Mouse (Mus musculus): ENCODE data around the gene Gzmd. TPM values are rescaled to one million over a fixed set of nuclear protein-coding genes. Genes with fewer than 3 reads are reported as not detected.

Gzmd gene
- total RNA-seq, 2 experiments from 2014 or later = not detected

DNA sequence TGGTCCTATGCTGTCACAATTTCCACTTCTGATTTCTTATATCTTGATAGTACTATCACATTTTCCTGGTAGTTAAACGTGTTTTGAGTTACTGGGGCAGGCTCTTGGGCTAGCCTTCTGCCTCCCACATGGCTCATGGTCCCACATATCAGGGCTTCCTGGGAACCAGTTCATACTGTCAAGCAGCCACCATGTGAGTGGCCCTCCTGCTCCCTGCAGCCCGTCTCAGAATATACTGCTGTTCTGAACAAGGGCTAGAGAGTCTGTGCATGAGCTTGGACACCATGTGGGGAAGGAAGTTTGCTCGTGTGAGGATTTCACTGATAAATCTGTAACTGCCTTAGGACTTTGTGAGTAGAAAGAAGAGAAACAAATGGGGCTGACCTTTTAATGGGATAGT, 45.7 kb downstream of the Gzmd start:
- no peak for ATAC-seq (replicated peaks; ENCODE audit: poor library complexity, severe bottlenecking)

DNA sequence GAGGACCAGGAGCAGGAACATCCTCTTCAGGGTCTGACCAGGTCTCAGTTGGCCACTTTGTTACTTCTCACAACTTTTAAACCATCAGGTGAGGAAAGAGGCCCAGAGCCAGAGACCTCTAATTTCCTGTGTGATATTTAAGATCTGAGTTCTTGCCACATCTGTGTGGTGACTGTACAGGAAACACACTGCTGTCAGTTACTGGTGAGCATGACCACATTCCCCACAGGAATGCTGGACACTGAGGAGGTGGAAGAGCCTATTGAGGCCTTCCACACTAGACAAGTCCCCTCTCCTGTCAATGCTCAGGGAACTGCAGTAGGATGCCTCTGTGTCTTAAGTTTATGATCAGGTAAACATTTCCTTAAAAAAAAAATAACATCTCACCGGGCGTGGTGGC, 47.2 kb downstream of the Gzmd start, which contains the start of gene Mcpt8:
TSS of gene Mcpt8 (minus strand) at position 107 of the 400 bp plus-strand sequence.
- ATAC-seq (replicated peaks; ENCODE audit: poor library complexity, severe bottlenecking) = peak; percentile 93

DNA sequence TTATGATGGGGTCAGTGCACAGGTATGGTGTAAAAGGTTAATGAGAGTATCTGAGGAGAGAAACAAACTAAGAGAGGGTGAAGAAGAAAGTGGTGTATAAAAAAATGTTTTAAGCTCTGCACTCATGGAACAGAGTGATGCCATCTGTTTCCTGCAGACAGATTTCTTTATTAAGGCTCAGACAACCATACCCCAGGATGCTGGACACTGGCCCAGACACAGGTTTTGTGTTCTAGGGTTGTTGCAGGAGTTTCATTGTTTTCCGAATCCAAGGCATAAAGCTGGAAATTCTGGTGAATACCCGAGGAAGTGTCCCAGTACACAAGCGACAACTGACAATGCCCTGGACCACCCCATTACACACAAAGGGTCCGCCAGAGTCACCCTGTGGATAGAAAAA, 50.4 kb downstream of the Gzmd start:
- ATAC-seq (replicated peaks; ENCODE audit: poor library complexity, severe bottlenecking) = no peak

Other genes with a start within 250 kb of the Gzmd start
- not detected in 2 replicates for gene Cbln3, start 248.2 kb downstream of the Gzmd start, total RNA-seq (2014; fragmentation: Nextera tagmentation)
- gene Cbln3, start 248.2 kb downstream of the Gzmd start, total RNA-seq (2017) = not detected in 2 replicates
- gene Khnyn, start 247.7 kb downstream of the Gzmd start, total RNA-seq (2014; fragmentation: Nextera tagmentation) = 8.8 and 12.8 TPM in 2 replicates
- gene Khnyn, start 247.7 kb downstream of the Gzmd start, total RNA-seq (2017) = 12.4 and 14.7 TPM in 2 replicates
- 13.8 and 15.3 TPM in 2 replicates for gene Sdr39u1, start 232.3 kb downstream of the Gzmd start, total RNA-seq (2014; fragmentation: Nextera tagmentation)
- gene Sdr39u1, start 232.3 kb downstream of the Gzmd start, total RNA-seq (2017) = 6.5 and 13.5 TPM in 2 replicates
- not detected in 2 replicates for gene Cma1, start 187.9 kb downstream of the Gzmd start, total RNA-seq (2014; fragmentation: Nextera tagmentation)
- 0.15 TPM in 1 of 2 replicates, not detected in the other for gene Cma1, start 187.9 kb downstream of the Gzmd start, total RNA-seq (2017)
- not detected in 2 replicates for gene Cma2, start 181.6 kb downstream of the Gzmd start, total RNA-seq (2014; fragmentation: Nextera tagmentation)
- not detected in 2 replicates for gene Cma2, start 181.6 kb downstream of the Gzmd start, total RNA-seq (2017)
- not detected in 2 replicates for gene Mcpt1, start 114.6 kb downstream of the Gzmd start, total RNA-seq (2014; fragmentation: Nextera tagmentation)
- gene Mcpt1, start 114.6 kb downstream of the Gzmd start, total RNA-seq (2017) = not detected in 2 replicates
- gene Mcpt9, start 102.1 kb downstream of the Gzmd start, total RNA-seq (2014; fragmentation: Nextera tagmentation) = not detected in 2 replicates
- gene Mcpt9, start 102.1 kb downstream of the Gzmd start, total RNA-seq (2017) = not detected in 2 replicates
- gene Mcpt2, start 90.6 kb downstream of the Gzmd start, total RNA-seq (2014; fragmentation: Nextera tagmentation) = not detected in 2 replicates
- not detected in 2 replicates for gene Mcpt2, start 90.6 kb downstream of the Gzmd start, total RNA-seq (2017)
- gene Mcpt4, start 70.3 kb downstream of the Gzmd start, total RNA-seq (2014; fragmentation: Nextera tagmentation) = not detected in 2 replicates
- gene Mcpt4, start 70.3 kb downstream of the Gzmd start, total RNA-seq (2017) = not detected in 2 replicates
- 85.6 and 130 TPM in 2 replicates for gene Mcpt8, start 47.3 kb downstream of the Gzmd start, total RNA-seq (2014; fragmentation: Nextera tagmentation)
- gene Mcpt8, start 47.3 kb downstream of the Gzmd start, total RNA-seq (2017) = 31.0 and 50.8 TPM in 2 replicates
- gene Ctsg, start 30.0 kb downstream of the Gzmd start, total RNA-seq (2014; fragmentation: Nextera tagmentation) = 2,198 and 2,270 TPM in 2 replicates
- gene Ctsg, start 30.0 kb downstream of the Gzmd start, total RNA-seq (2017) = 4,568 and 5,380 TPM in 2 replicates
- not detected in 2 replicates for gene Gzme, start 12.0 kb downstream of the Gzmd start, total RNA-seq (2014; fragmentation: Nextera tagmentation)
- gene Gzme, start 12.0 kb downstream of the Gzmd start, total RNA-seq (2017) = not detected in 2 replicates
- not detected in 2 replicates for gene Gzmg, start 27.0 kb upstream of the Gzmd start, total RNA-seq (2014; fragmentation: Nextera tagmentation)
- gene Gzmg, start 27.0 kb upstream of the Gzmd start, total RNA-seq (2017) = not detected in 2 replicates
- gene Gzmn, start 42.0 kb upstream of the Gzmd start, total RNA-seq (2014; fragmentation: Nextera tagmentation) = not detected in 2 replicates
- not detected in 2 replicates for gene Gzmn, start 42.0 kb upstream of the Gzmd start, total RNA-seq (2017)
- gene Gzmf, start 78.8 kb upstream of the Gzmd start, total RNA-seq (2014; fragmentation: Nextera tagmentation) = not detected in 2 replicates
- not detected in 2 replicates for gene Gzmf, start 78.8 kb upstream of the Gzmd start, total RNA-seq (2017)
- gene Gzmc, start 102.0 kb upstream of the Gzmd start, total RNA-seq (2014; fragmentation: Nextera tagmentation) = not detected in 2 replicates
- not detected in 2 replicates for gene Gzmc, start 102.0 kb upstream of the Gzmd start, total RNA-seq (2017)
- gene Gzmb, start 129.7 kb upstream of the Gzmd start, total RNA-seq (2014; fragmentation: Nextera tagmentation) = 2.1 and 7.8 TPM in 2 replicates
- gene Gzmb, start 129.7 kb upstream of the Gzmd start, total RNA-seq (2017) = 0.34 and 2.4 TPM in 2 replicates
- gene Atp12a, start 232.5 kb upstream of the Gzmd start, total RNA-seq (2014; fragmentation: Nextera tagmentation) = not detected in 2 replicates
- not detected in 2 replicates for gene Atp12a, start 232.5 kb upstream of the Gzmd start, total RNA-seq (2017)

Measured in granulocyte monocyte progenitor cell, adult 5-6 weeks (primary cell).